Mouse (Mus musculus) kidney, embryonic 15.5 days (tissue): Measurements from ENCODE around the gene Crip3. TPM values are rescaled to one million over a fixed set of nuclear protein-coding genes. Genes with fewer than 3 reads are reported as not detected.

Experiments used
- ATAC-seq: fragments of 200-750 bp; cut with Nextera tagmentation; replicated peaks from 2 replicates; pipeline ENCODE4 v1.8.0; 2017; ENCODE audit warnings: moderate TSS enrichment; ENCODE audit not compliant: low FRiP score
- H3K27ac ChIP-seq: fragments of 300-500 bp; sonication (generic); 2 replicates; pipeline ENCODE4 v1.5.1; 2015; ENCODE audit warnings: mild to moderate bottlenecking, inconsistent platforms
- H3K27me3 ChIP-seq: fragments of 300-500 bp; sonication (generic); 2 replicates; pipeline ENCODE4 v1.6.1; 2015; ENCODE audit warnings: inconsistent platforms
- H3K36me3 ChIP-seq: fragments of 300-500 bp; sonication (generic); 2 replicates; pipeline ENCODE4 v1.6.1; 2015; ENCODE audit warnings: inconsistent platforms
- H3K4me1 ChIP-seq: fragments of 300-500 bp; sonication (generic); 2 replicates; pipeline ENCODE4 v1.6.1; 2015; ENCODE audit warnings: inconsistent platforms
- H3K4me2 ChIP-seq: fragments of 300-500 bp; sonication (generic); 2 replicates; pipeline ENCODE4 v1.6.1; 2015; ENCODE audit warnings: moderate library complexity, mild to moderate bottlenecking, inconsistent platforms
- H3K4me3 ChIP-seq: fragments of 300-500 bp; sonication (generic); replicated peaks from 2 replicates; pipeline ENCODE4 v1.5.1; 2015; ENCODE audit warnings: mild to moderate bottlenecking, inconsistent platforms
- H3K9ac ChIP-seq: fragments of 300-500 bp; sonication (generic); 2 replicates; pipeline ENCODE4 v1.6.1; 2015; ENCODE audit warnings: mild to moderate bottlenecking, inconsistent platforms
- H3K9me3 ChIP-seq: fragments of 300-500 bp; sonication (generic); replicated peaks from 2 replicates; pipeline ENCODE4 v1.6.1; 2016; ENCODE audit warnings: inconsistent platforms
- WGBS: fragments of 180-500 bp; shearing (Covaris S2); methylation state at CpG from one replicate; pipeline ENCODE4 v1.1.7; 2015; ENCODE audit warnings: mixed read lengths; 5-methylcytosine and 5-hydroxymethylcytosine counted together
- polyA plus RNA-seq: library from polyadenylated mRNA; unstranded; fragments of >200 nt; fragmentation: Nextera tagmentation; extraction: Ambion mirVana; gene quantifications from 2 replicates; pipeline ENCODE4 v1.2.1, GENCODE M21; 2015

The Crip3 gene
- polyA plus RNA-seq, 1 experiment from 2014 or later = 0.64 TPM

DNA sequence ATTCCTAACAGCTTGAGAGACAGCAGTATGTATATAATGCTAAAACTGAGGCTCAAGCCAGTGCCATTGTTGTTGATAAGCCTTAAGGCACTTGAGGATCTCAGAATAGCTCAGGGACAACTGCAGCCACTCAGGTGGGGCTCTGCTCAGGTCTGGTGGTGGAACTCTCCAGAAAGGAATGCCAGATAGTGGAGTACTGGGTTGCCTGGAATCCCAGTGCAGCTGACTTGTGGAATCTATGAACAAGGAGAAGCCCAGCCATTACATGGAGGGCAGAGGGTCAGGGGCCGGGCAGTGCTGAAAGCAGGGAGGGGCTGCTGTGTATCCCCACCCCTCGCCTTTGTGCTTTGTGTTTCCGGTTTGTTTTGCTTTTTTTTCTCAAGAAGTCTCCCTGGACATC, 29.7 kb downstream of the Crip3 start:
- H3K27ac ChIP-seq = no peak overlapping the region
- WGBS = 45% methylated on average over 3 of the region's 3 CpGs
- H3K9ac ChIP-seq = no peak overlapping the region
- peaks cover 88% of the 10 kb centered on the region for H3K27me3 ChIP-seq
- H3K4me1 ChIP-seq = peaks cover 43% of the 10 kb centered on the region
- ATAC-seq = no peak
- no peak overlapping the region for H3K4me2 ChIP-seq
- no peaks in the 10 kb centered on the region for H3K36me3 ChIP-seq
- no peaks in the 10 kb centered on the region for H3K9me3 ChIP-seq
- H3K4me3 ChIP-seq = no peak overlapping the region

DNA sequence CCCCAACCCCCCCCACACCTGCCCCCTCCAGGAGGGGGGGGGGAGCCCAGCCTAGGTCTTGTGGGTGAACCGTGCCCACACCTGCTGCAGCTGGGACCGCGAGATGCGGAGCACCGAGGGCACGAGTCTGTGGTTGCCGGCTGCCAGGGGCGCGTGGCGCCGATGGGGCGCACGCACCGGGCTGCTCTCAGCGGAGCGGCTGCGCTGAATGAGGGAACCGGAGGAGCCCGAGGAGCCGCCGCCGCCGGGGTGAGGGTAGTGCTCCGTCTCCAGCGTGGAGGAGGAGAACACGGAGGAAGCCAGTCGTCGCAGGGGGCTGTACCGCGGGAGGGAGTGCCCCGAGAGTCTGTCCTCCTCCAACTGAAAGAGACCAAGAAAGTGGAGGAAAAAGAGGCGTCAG, 31.9 kb downstream of the Crip3 start:
- Histone ChIP-seq H3K4me1 (peaks cover 21% of the 10 kb centered on the region), H3K36me3 (no peaks in the 10 kb centered on the region), H3K9me3 (no peaks in the 10 kb centered on the region), H3K9ac (peak overlapping the region; percentile 35), H3K4me3 (peak overlapping the region; percentile 43), H3K27ac (no peak overlapping the region), H3K27me3 (peaks cover 71% of the 10 kb centered on the region), H3K4me2 (peak overlapping the region; percentile 76)
- 1% methylated on average over 32 of the region's 32 CpGs for WGBS
- ATAC-seq = no peak

GRCm38 (mm10) chr17:46461347-46461746, 32.6 kb downstream of the Crip3 start:
- no peaks in the 10 kb centered on the region for H3K9me3 ChIP-seq
- WGBS = 8% methylated on average over 8 of the region's 8 CpGs
- peak overlapping the region; percentile 35; the same call in 1 of the 2 replicates for H3K9ac ChIP-seq
- peak overlapping the region; percentile 43 for H3K4me3 ChIP-seq
- peaks cover 17% of the 10 kb centered on the region for H3K4me1 ChIP-seq
- H3K27ac ChIP-seq = no peak overlapping the region
- no peaks in the 10 kb centered on the region for H3K36me3 ChIP-seq
- H3K27me3 ChIP-seq = peaks cover 65% of the 10 kb centered on the region
- no peak for ATAC-seq
- peak overlapping the region; percentile 76 for H3K4me2 ChIP-seq

- no peak for ATAC-seq
- H3K36me3 ChIP-seq = no peaks in the 10 kb centered on the region
- H3K4me3 ChIP-seq = no peak overlapping the region
- WGBS = 83% methylated on average over 5 of the region's 5 CpGs
- no peak overlapping the region for H3K4me2 ChIP-seq
- peaks cover 17% of the 10 kb centered on the region for H3K4me1 ChIP-seq
- H3K27me3 ChIP-seq = peaks cover 56% of the 10 kb centered on the region
- H3K9me3 ChIP-seq = no peaks in the 10 kb centered on the region
- no peak overlapping the region for H3K9ac ChIP-seq
- H3K27ac ChIP-seq = no peak overlapping the region
Observed at GRCm38 (mm10) chr17:46462226-46462625, 33.5 kb downstream of the Crip3 start.

- Histone ChIP-seq H3K4me2 (no peak overlapping the region), H3K27ac (no peak overlapping the region), H3K36me3 (no peaks in the 10 kb centered on the region), H3K4me3 (no peak overlapping the region), H3K9ac (no peak overlapping the region), H3K4me1 (0 out of 2 replicates have a peak, but pooled peaks cover 4% of the 10 kb centered on the region), H3K9me3 (no peaks in the 10 kb centered on the region), H3K27me3 (0 out of 2 replicates have a peak, but pooled peaks cover 9% of the 10 kb centered on the region)
- 68% methylated on average over 9 of the region's 9 CpGs for WGBS
- no peak for ATAC-seq
Observed at GRCm38 (mm10) chr17:46467830-46468229, 39.1 kb downstream of the Crip3 start.

DNA sequence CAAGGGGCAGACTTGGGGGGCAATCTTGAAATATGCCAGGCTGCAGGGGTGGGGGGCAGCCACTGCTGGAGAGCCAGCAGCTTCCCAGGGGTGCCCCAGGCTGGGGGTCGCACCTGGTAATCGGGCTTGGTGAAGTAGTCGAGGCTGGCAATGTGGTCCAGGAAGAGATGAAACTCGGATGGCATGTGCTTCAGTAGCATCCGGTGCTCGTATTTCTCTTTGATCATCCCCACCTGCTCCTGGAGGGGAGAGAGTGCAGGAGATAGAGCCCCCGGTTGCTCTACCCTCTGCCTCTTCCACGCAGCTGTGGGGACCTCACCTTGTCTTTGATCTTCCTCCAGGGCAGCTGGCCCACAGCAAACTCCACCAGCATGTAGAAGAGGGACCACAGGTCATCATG, 47.9 kb downstream of the Crip3 start:
- peaks cover 21% of the 10 kb centered on the region; the same call in 1 of the 2 replicates for H3K27me3 ChIP-seq
- no peaks in the 10 kb centered on the region for H3K36me3 ChIP-seq
- 48% methylated on average over 8 of the region's 8 CpGs for WGBS
- no peaks in the 10 kb centered on the region for H3K9me3 ChIP-seq
- H3K4me2 ChIP-seq = no peak overlapping the region
- no peak overlapping the region for H3K4me3 ChIP-seq
- H3K27ac ChIP-seq = no peak overlapping the region
- peaks cover 6% of the 10 kb centered on the region; the same call in 1 of the 2 replicates for H3K4me1 ChIP-seq
- no peak overlapping the region for H3K9ac ChIP-seq
- ATAC-seq = no peak

DNA sequence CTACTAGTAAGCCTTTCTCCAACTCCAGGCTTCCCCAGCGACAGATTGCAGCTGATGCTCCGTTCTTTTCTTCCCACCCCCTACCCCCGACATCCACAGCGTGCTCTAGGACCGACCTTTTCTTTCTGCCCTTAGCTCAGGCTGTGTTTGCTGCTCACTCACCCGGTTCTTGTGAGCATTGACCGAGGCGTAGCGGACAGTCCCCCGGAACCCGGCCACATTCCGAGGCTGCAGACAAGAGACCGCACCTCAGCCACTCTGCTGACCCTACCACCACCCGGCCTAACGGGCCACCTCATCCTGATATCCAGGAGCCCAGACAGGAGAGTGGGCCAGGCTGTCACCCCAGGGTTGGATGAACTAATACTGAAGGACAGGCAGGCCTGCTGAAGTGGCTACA, 48.6 kb downstream of the Crip3 start:
- no peak overlapping the region for H3K4me3 ChIP-seq
- H3K4me1 ChIP-seq = peaks cover 6% of the 10 kb centered on the region; the same call in 1 of the 2 replicates
- peaks cover 27% of the 10 kb centered on the region; the same call in 1 of the 2 replicates for H3K27me3 ChIP-seq
- H3K9me3 ChIP-seq = no peaks in the 10 kb centered on the region
- ATAC-seq = no peak
- no peak overlapping the region for H3K9ac ChIP-seq
- H3K27ac ChIP-seq = no peak overlapping the region
- no peak overlapping the region for H3K4me2 ChIP-seq
- no peaks in the 10 kb centered on the region for H3K36me3 ChIP-seq
- 54% methylated on average over 15 of the region's 15 CpGs for WGBS

Other genes with a start within 250 kb of the Crip3 start
- 16.5 and 17.0 TPM in 2 replicates for gene Polh, start 226.3 kb upstream of the Crip3 start, polyA plus RNA-seq
- 41.9 and 44.8 TPM in 2 replicates for gene Xpo5, start 226.1 kb upstream of the Crip3 start, polyA plus RNA-seq
- 104 TPM in 2 replicates for gene Polr1c, start 180.9 kb upstream of the Crip3 start, polyA plus RNA-seq
- 103 and 113 TPM in 2 replicates for gene Yipf3, start 180.8 kb upstream of the Crip3 start, polyA plus RNA-seq
- 0.60 and 0.71 TPM in 2 replicates for gene Lrrc73, start 175.4 kb upstream of the Crip3 start, polyA plus RNA-seq
- 40.3 and 47.7 TPM in 2 replicates for gene Tjap1, start 145.9 kb upstream of the Crip3 start, polyA plus RNA-seq
- gene Dlk2, start 131.5 kb upstream of the Crip3 start, polyA plus RNA-seq = 0.42 and 0.85 TPM in 2 replicates
- 5.8 and 6.3 TPM in 2 replicates for gene Abcc10, start 100.6 kb upstream of the Crip3 start, polyA plus RNA-seq
- gene Zfp318, start 45.2 kb upstream of the Crip3 start, polyA plus RNA-seq = 9.9 and 10.3 TPM in 2 replicates
- gene Slc22a7, start 9.5 kb downstream of the Crip3 start, polyA plus RNA-seq = not detected in 2 replicates
- gene Ttbk1, start 58.7 kb downstream of the Crip3 start, polyA plus RNA-seq = 0.17 and 0.26 TPM in 2 replicates
- gene Dnph1, start 67.8 kb downstream of the Crip3 start, polyA plus RNA-seq = 58.0 and 58.5 TPM in 2 replicates
- gene Cul9, start 117.5 kb downstream of the Crip3 start, polyA plus RNA-seq = 5.3 and 5.8 TPM in 2 replicates
- gene Srf, start 127.2 kb downstream of the Crip3 start, polyA plus RNA-seq = 9.1 and 9.5 TPM in 2 replicates
- 120 and 138 TPM in 2 replicates for gene Ptk7, start 200.6 kb downstream of the Crip3 start, polyA plus RNA-seq
- 36.9 and 42.4 TPM in 2 replicates for gene Klc4, start 217.1 kb downstream of the Crip3 start, polyA plus RNA-seq
- gene Mrpl2, start 217.3 kb downstream of the Crip3 start, polyA plus RNA-seq = 108 and 124 TPM in 2 replicates
- gene Cul7, start 221.4 kb downstream of the Crip3 start, polyA plus RNA-seq = 55.5 and 59.2 TPM in 2 replicates
- 63.9 and 65.4 TPM in 2 replicates for gene Rrp36, start 245.4 kb downstream of the Crip3 start, polyA plus RNA-seq
- gene Mea1, start 249.9 kb downstream of the Crip3 start, polyA plus RNA-seq = 146 and 147 TPM in 2 replicates